In the genomic region with DNA sequence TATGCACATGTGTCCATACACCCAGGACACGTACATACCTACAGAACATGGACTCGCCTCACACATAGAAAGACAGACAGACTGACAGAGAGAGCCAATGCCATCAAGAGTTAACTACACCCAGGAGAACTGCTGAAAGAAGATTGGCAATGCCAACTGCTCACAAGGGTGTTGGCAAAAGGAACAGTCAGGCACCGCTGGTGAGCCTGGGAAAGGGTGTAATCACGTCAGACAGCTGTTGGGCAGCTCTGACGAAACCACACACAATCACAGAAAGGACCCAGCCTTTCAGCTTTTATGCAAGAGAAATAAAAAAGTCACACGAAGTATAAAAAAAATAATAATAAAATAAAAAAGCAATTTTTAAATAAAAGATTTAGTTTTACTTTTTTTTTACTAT, we compare ENCODE assay signal across 23 mouse cellular contexts. TPM values are rescaled to one million over a fixed set of nuclear protein-coding genes. Genes with fewer than 3 reads are reported as not detected.
DNase-seq lines count a peak whose midpoint lies in the region; ATAC-seq and TF ChIP-seq lines count a peak whose summit lies in the region.
"Had no signal": no experiment of that assay in that cellular context is flagged by ENCODE, and none has a peak within 500 bp of the region (broad histone marks: within the 10 kb centered on the region; RNA-seq: fewer than 3 reads in every experiment).

No protein-coding gene starts in this region.

- 82% methylated on average over 6 of the region's 6 CpGs for WGBS in embryonic facial prominence, embryonic 14.5 days
- WGBS in embryonic facial prominence, embryonic 10.5 days = 87% methylated on average over 6 of the region's 6 CpGs
- 81% methylated on average over 6 of the region's 6 CpGs for WGBS in midbrain, embryonic 15.5 days

- H3K9me3 ChIP-seq in embryonic facial prominence, embryonic 14.5 days (ENCODE audit: control insufficient read depth, low read length) = no peaks in the 10 kb centered on the region
- H3K9me3 ChIP-seq in embryonic facial prominence, embryonic 10.5 days = no peaks in the 10 kb centered on the region
- H3K9me3 ChIP-seq in ES-Bruce4 (replicated peaks; ENCODE audit: control insufficient read depth, insufficient read depth, low read length, poor library complexity, severe bottlenecking) = no peaks in the 10 kb centered on the region
- no peaks in the 10 kb centered on the region for H3K9me3 ChIP-seq in midbrain, embryonic 15.5 days
- H3K9me3 ChIP-seq: embryonic facial prominence, embryonic 13.5 days; forebrain, embryonic 13.5 days; heart, embryonic 13.5 days; hindbrain, embryonic 12.5 days had no signal

- no peaks in the 10 kb centered on the region for H3K79me2 ChIP-seq in C2C12 (ENCODE audit: control insufficient read depth, insufficient read depth)

- H3ac ChIP-seq in C2C12 (ENCODE audit: control insufficient read depth, insufficient read length, low read depth) = no peak overlapping the region

- no peaks in the 10 kb centered on the region for H3K36me3 ChIP-seq in embryonic facial prominence, embryonic 14.5 days (ENCODE audit: control insufficient read depth, insufficient read depth, low read length)
- no peaks in the 10 kb centered on the region for H3K36me3 ChIP-seq in embryonic facial prominence, embryonic 10.5 days (replicated peaks)
- H3K36me3 ChIP-seq in C2C12 (ENCODE audit: control insufficient read depth, insufficient read depth) (no peaks in the 10 kb centered on the region), ES-Bruce4 (ENCODE audit: control insufficient read depth, insufficient read depth, low read length, poor library complexity, severe bottlenecking) (no peaks in the 10 kb centered on the region)
- no peaks in the 10 kb centered on the region for H3K36me3 ChIP-seq in midbrain, embryonic 15.5 days (replicated peaks)
- H3K36me3 ChIP-seq: embryonic facial prominence, embryonic 13.5 days; heart, embryonic 13.5 days; hindbrain, embryonic 12.5 days had no signal

- no peaks in the 10 kb centered on the region for H3K27me3 ChIP-seq in embryonic facial prominence, embryonic 14.5 days (replicated peaks; ENCODE audit: control insufficient read depth, insufficient read depth, low read length)
- H3K27me3 ChIP-seq in embryonic facial prominence, embryonic 10.5 days (replicated peaks; ENCODE audit: low read depth, poor library complexity, severe bottlenecking) = 0 out of 2 replicates have a peak, but pooled peaks cover 3% of the 10 kb centered on the region
- H3K27me3 ChIP-seq in C2C12 (ENCODE audit: control insufficient read depth, insufficient read depth, insufficient read length) (no peaks in the 10 kb centered on the region), ES-Bruce4 (ENCODE audit: control insufficient read depth, insufficient read depth, low read length, poor library complexity, severe bottlenecking) (no peaks in the 10 kb centered on the region)
- H3K27me3 ChIP-seq in midbrain, embryonic 15.5 days (replicated peaks) = no peaks in the 10 kb centered on the region
- H3K27me3 ChIP-seq: embryonic facial prominence, embryonic 13.5 days; forebrain, embryonic 13.5 days; heart, embryonic 13.5 days; hindbrain, embryonic 12.5 days had no signal

- peak; percentile 32 for DNase-seq in embryonic facial prominence, embryonic 14.5 days (ENCODE audit: low spot score)
- no peak for DNase-seq in embryonic facial prominence, embryonic 10.5 days (ENCODE audit: low spot score)
- peak; percentile 94 for DNase-seq in adipocyte (ENCODE audit: low spot score)
- no peak for DNase-seq in embryo, embryonic 10.5 days (ENCODE audit: low spot score)
- DNase-seq: cerebellum, adult 2 months; cerebellum, postnatal 10 days; forebrain, postnatal 0 days; gastrocnemius, adult 2 months; gastrocnemius, postnatal 25 days; heart, postnatal 4 days; kidney, adult 11 months; kidney, adult 9 months had no signal

- TF ChIP-seq CTCF in C2C12 (IDR thresholded peaks at IDR 0.05; ENCODE audit: control insufficient read depth, insufficient read depth, insufficient read length) (no peak), ES-Bruce4 (IDR thresholded peaks at IDR 0.05; ENCODE audit: low read depth, low read length) (no peak)

- H3K79me3 ChIP-seq in C2C12 (ENCODE audit: low read depth) = no peaks in the 10 kb centered on the region

- TF ChIP-seq POLR2A in ES-Bruce4 (IDR thresholded peaks at IDR 0.05; ENCODE audit: insufficient read depth, low read length) = no peak

- no peak for ATAC-seq in embryonic facial prominence, embryonic 14.5 days (ENCODE audit: low read depth)
- no peak for ATAC-seq in frontal cortex, adult (ENCODE audit: low TSS enrichment)
- ATAC-seq in midbrain, embryonic 15.5 days (replicated peaks) = no peak
- ATAC-seq: CD4-positive, CD25-positive, alpha-beta regulatory T cell, adult 4 months; forebrain, embryonic 13.5 days; forebrain, postnatal 0 days; hindbrain, embryonic 16.5 days; inflammation-experienced regulatory T-cells, adult 6 months had no signal

- H3K4me2 ChIP-seq in embryonic facial prominence, embryonic 14.5 days (ENCODE audit: low read depth, low read length) = no peak overlapping the region
- H3K4me2 ChIP-seq in midbrain, embryonic 15.5 days = no peak overlapping the region
- H3K4me2 ChIP-seq: embryonic facial prominence, embryonic 13.5 days; forebrain, embryonic 13.5 days; heart, embryonic 13.5 days; hindbrain, embryonic 12.5 days had no signal

- H3K27ac ChIP-seq in embryonic facial prominence, embryonic 14.5 days (replicated peaks; ENCODE audit: low read depth, low read length) = no peak overlapping the region
- no peak overlapping the region for H3K27ac ChIP-seq in embryonic facial prominence, embryonic 10.5 days (replicated peaks)
- peak overlapping the region; percentile 74 for H3K27ac ChIP-seq in ES-Bruce4 (ENCODE audit: insufficient read depth, low read length)
- no peak overlapping the region for H3K27ac ChIP-seq in midbrain, embryonic 15.5 days
- H3K27ac ChIP-seq: embryonic facial prominence, embryonic 13.5 days; forebrain, embryonic 13.5 days; gastrocnemius, adult 2 months; heart, embryonic 13.5 days; hindbrain, embryonic 12.5 days had no signal

- H3K9ac ChIP-seq in embryonic facial prominence, embryonic 14.5 days (ENCODE audit: low read depth, low read length) = no peak overlapping the region
- H3K9ac ChIP-seq in ES-Bruce4 (ENCODE audit: low read depth, poor library complexity, severe bottlenecking) = no peak overlapping the region
- no peak overlapping the region for H3K9ac ChIP-seq in midbrain, embryonic 15.5 days
- H3K9ac ChIP-seq: embryonic facial prominence, embryonic 13.5 days; forebrain, embryonic 13.5 days; forebrain, postnatal 0 days; heart, embryonic 13.5 days; hindbrain, embryonic 12.5 days had no signal

- no peaks in the 10 kb centered on the region for H3K4me1 ChIP-seq in embryonic facial prominence, embryonic 14.5 days (ENCODE audit: control insufficient read depth, insufficient read depth, low read length)
- peaks cover 14% of the 10 kb centered on the region for H3K4me1 ChIP-seq in embryonic facial prominence, embryonic 10.5 days
- H3K4me1 ChIP-seq in ES-Bruce4 (ENCODE audit: control insufficient read depth, insufficient read depth, low read length) = no peaks in the 10 kb centered on the region
- peaks cover 13% of the 10 kb centered on the region; the same call in 1 of the 2 replicates for H3K4me1 ChIP-seq in midbrain, embryonic 15.5 days

- no peak for TF ChIP-seq EP300 in ES-Bruce4 (IDR thresholded peaks at IDR 0.05; ENCODE audit: insufficient read depth, low read depth, low read length)

- no peak overlapping the region for H3K4me3 ChIP-seq in embryonic facial prominence, embryonic 14.5 days (ENCODE audit: low read depth, low read length)
- no peak overlapping the region for H3K4me3 ChIP-seq in embryonic facial prominence, embryonic 10.5 days
- H3K4me3 ChIP-seq in C2C12 (ENCODE audit: insufficient read depth, poor library complexity, severe bottlenecking) (no peak overlapping the region), ES-Bruce4 (ENCODE audit: low read depth, low read length) (no peak overlapping the region)
- H3K4me3 ChIP-seq in midbrain, embryonic 15.5 days = no peak overlapping the region
- H3K4me3 ChIP-seq: embryonic facial prominence, embryonic 13.5 days; forebrain, embryonic 13.5 days; gastrocnemius, adult 2 months; heart, embryonic 13.5 days; hindbrain, embryonic 12.5 days had no signal

TF ChIP-seq in C2C12, 6 proteins besides CTCF, POLR2A, EP300 and RAD21:
- TF ChIP-seq MYOG (IDR thresholded peaks at IDR 0.05; ENCODE audit: control insufficient read depth, extremely low read depth, insufficient read length) (no peak), MYOD1 (IDR thresholded peaks at IDR 0.05; ENCODE audit: control insufficient read depth, insufficient read length, low read depth) (peak; percentile 98)

RNA-seq across cellular contexts. Expression of a gene that starts 57.5 kb away (rescaled TPM):
- polyA plus RNA-seq in embryonic facial prominence, embryonic 14.5 days (2014; fragmentation: Nextera tagmentation; extraction: Ambion mirVana) = 3.6 and 4.7 TPM in 2 replicates
- polyA plus RNA-seq in embryonic facial prominence, embryonic 10.5 days (2016; fragmentation: Nextera tagmentation; extraction: Ambion mirVana) = 4.5 and 6.2 TPM in 2 replicates
- polyA plus RNA-seq in C2C12 (2012; fragmentation: generic; extraction: Trizol) (36.9 TPM), ES-Bruce4 (2011; ENCODE audit: insufficient read depth, insufficient read length, low read depth, missing spikeins) (52.0 and 55.9 TPM in 2 replicates)
- 12.8 and 13.6 TPM in 2 replicates for polyA plus RNA-seq in midbrain, embryonic 15.5 days (2015; fragmentation: Nextera tagmentation; extraction: Ambion mirVana)
- polyA plus RNA-seq: CD4-positive, CD25-positive, alpha-beta regulatory T cell, adult 4 months; inflammation-experienced regulatory T-cells, adult 6 months had no signal

Comparison
In these comparisons a context has a peak if more than half of its experiments do, and no peak if none do; other contexts are left out.
1. DNase-seq: peak in embryonic facial prominence, embryonic 14.5 days (single experiment) and adipocyte (single experiment); none in embryonic facial prominence, embryonic 10.5 days (single experiment) and embryo, embryonic 10.5 days (single experiment).